Mouse (Mus musculus) midbrain, postnatal 0 days (tissue): Measurements from ENCODE around the gene Dnah17. TPM values are rescaled to one million over a fixed set of nuclear protein-coding genes. Genes with fewer than 3 reads are reported as not detected.

ENCODE experiments used
- ATAC-seq: fragments of 200-750 bp; cut with Nextera tagmentation; 2 replicates; pipeline ENCODE4 v1.8.0; 2017; ENCODE audit warnings: moderate number of reproducible peaks, mild to moderate bottlenecking, moderate TSS enrichment, moderate library complexity; ENCODE audit not compliant: low FRiP score
- DNase-seq: peaks from one replicate; pipeline ENCODE4 v3.0.0-alpha.2; 2015; ENCODE audit warnings: low spot score
- H3K27ac ChIP-seq: fragments of 300-500 bp; sonication (generic); 2 replicates; pipeline ENCODE4 v1.5.1; 2014; ENCODE audit warnings: low read depth, mild to moderate bottlenecking, low read length, mixed read lengths
- H3K27me3 ChIP-seq: fragments of 300-500 bp; sonication (generic); 2 replicates; pipeline ENCODE4 v1.6.1; 2014; ENCODE audit warnings: low read length, control low read depth, mixed read lengths; ENCODE audit not compliant: insufficient read depth
- H3K36me3 ChIP-seq: fragments of 300-500 bp; sonication (generic); 2 replicates; pipeline ENCODE4 v1.6.1; 2014; ENCODE audit warnings: low read length, control low read depth, mixed read lengths; ENCODE audit not compliant: insufficient read depth
- H3K4me1 ChIP-seq: fragments of 300-500 bp; sonication (generic); 2 replicates; pipeline ENCODE4 v1.6.1; 2014; ENCODE audit warnings: mild to moderate bottlenecking, control low read depth, antibody characterized with exemption, low read length, mixed read lengths; ENCODE audit not compliant: insufficient read depth
- H3K4me2 ChIP-seq: fragments of 300-500 bp; sonication (generic); 2 replicates; pipeline ENCODE4 v1.6.1; 2014; ENCODE audit warnings: low read depth, mild to moderate bottlenecking, low read length, mixed read lengths; ENCODE audit not compliant: poor library complexity, severe bottlenecking
- H3K4me3 ChIP-seq: fragments of 300-500 bp; sonication (generic); 2 replicates; pipeline ENCODE4 v1.5.1; 2014; ENCODE audit warnings: low read depth, mild to moderate bottlenecking, low read length, moderate library complexity
- H3K9ac ChIP-seq: fragments of 300-500 bp; sonication (generic); replicated peaks from 2 replicates; pipeline ENCODE4 v1.6.1; 2014; ENCODE audit warnings: mild to moderate bottlenecking, low read length, moderate library complexity, mixed read lengths; ENCODE audit not compliant: poor library complexity, severe bottlenecking
- H3K9me3 ChIP-seq: fragments of 300-500 bp; sonication (generic); 2 replicates; pipeline ENCODE4 v1.6.1; 2016; ENCODE audit warnings: low read length, control low read depth
- CTCF ChIP-seq: IDR thresholded peaks from 2 replicates; pipeline ENCODE4 v1.5.1; 2016; ENCODE audit warnings: antibody characterized with exemption, mild to moderate bottlenecking
- WGBS: fragments of 180-500 bp; shearing (Covaris S2); extraction: QIAGEN DNeasy Blood & Tissue Kit; methylation state at CpG from one replicate; pipeline ENCODE4 v1.1.7; 2014; 5-methylcytosine and 5-hydroxymethylcytosine counted together
- polyA plus RNA-seq: library from polyadenylated mRNA; unstranded; fragments of >200 nt; fragmentation: Nextera tagmentation; extraction: Ambion mirVana; gene quantifications from 2 replicates; pipeline ENCODE4 v1.2.1, GENCODE M21; 2015
- total RNA-seq: library from RNA; depleted of rRNA; stranded (reverse); fragments of >200 nt; gene quantifications from 2 replicates; pipeline ENCODE4 v1.2.3, GENCODE M21; 2014

Gene Dnah17
- total and polyA plus RNA-seq, 2 experiments from 2014 or later: 0.05 to 0.20 TPM

- ATAC-seq (no peak), DNase-seq (no peak)
- 66% methylated on average over 2 of the region's 2 CpGs for WGBS
Measured at GRCm38 (mm10) chr11:118013339-118013738, 117.1 kb downstream of the Dnah17 start.

GRCm38 (mm10) chr11:118012595-118012994, 117.8 kb downstream of the Dnah17 start:
- H3K4me1 ChIP-seq: no peaks in the 10 kb centered on the region
- no peak overlapping the region for H3K4me2 ChIP-seq
- no peak for DNase-seq
- no peak for TF ChIP-seq CTCF
- H3K27ac ChIP-seq: no peak overlapping the region
- H3K9me3 ChIP-seq: no peaks in the 10 kb centered on the region
- 90% methylated on average over 1 of the region's 1 CpGs for WGBS
- no peak for ATAC-seq
- H3K27me3 ChIP-seq: no peaks in the 10 kb centered on the region
- peaks cover 16% of the 10 kb centered on the region for H3K36me3 ChIP-seq
- no peak overlapping the region for H3K9ac ChIP-seq
- no peak overlapping the region for H3K4me3 ChIP-seq

More at GRCm38 (mm10) chr11:118013339-118013738, 117.1 kb downstream of the Dnah17 start:
- H3K9me3 ChIP-seq: no peaks in the 10 kb centered on the region
- H3K36me3 ChIP-seq: peaks cover 18% of the 10 kb centered on the region
- no peak overlapping the region for H3K27ac ChIP-seq
- no peak overlapping the region for H3K4me2 ChIP-seq
- H3K4me3 ChIP-seq: no peak overlapping the region
- no peaks in the 10 kb centered on the region for H3K4me1 ChIP-seq
- TF ChIP-seq CTCF: no peak
- 0 out of 2 replicates have a peak overlapping the region, but pooled peaks have one; percentile 8 for H3K9ac ChIP-seq
- H3K27me3 ChIP-seq: no peaks in the 10 kb centered on the region

GRCm38 (mm10) chr11:118009865-118010571, 120.4 kb downstream of the Dnah17 start:
- no peaks in the 10 kb centered on the region for H3K9me3 ChIP-seq
- no peaks in the 10 kb centered on the region for H3K27me3 ChIP-seq
- peaks cover 23% of the 10 kb centered on the region for H3K36me3 ChIP-seq
- no peak for ATAC-seq
- no peak for TF ChIP-seq CTCF
- DNase-seq: peak; percentile 57
- H3K4me2 ChIP-seq: no peak overlapping the region
- WGBS: 40% methylated on average over 4 of the region's 4 CpGs
- H3K9ac ChIP-seq: 0 out of 2 replicates have a peak overlapping the region, but pooled peaks have one; percentile 13
- H3K4me3 ChIP-seq: no peak overlapping the region
- H3K4me1 ChIP-seq: no peaks in the 10 kb centered on the region
- H3K27ac ChIP-seq: no peak overlapping the region

GRCm38 (mm10) chr11:118008843-118009242, 121.6 kb downstream of the Dnah17 start:
- Histone ChIP-seq H3K27me3 (no peaks in the 10 kb centered on the region), H3K4me1 (no peaks in the 10 kb centered on the region), H3K36me3 (peaks cover 33% of the 10 kb centered on the region), H3K9ac (no peak overlapping the region), H3K9me3 (no peaks in the 10 kb centered on the region), H3K4me2 (no peak overlapping the region), H3K27ac (no peak overlapping the region), H3K4me3 (no peak overlapping the region)
- DNase-seq: no peak
- TF ChIP-seq CTCF: no peak
- 77% methylated on average over 8 of the region's 8 CpGs for WGBS
- ATAC-seq: no peak

GRCm38 (mm10) chr11:118008144-118008805, 122.2 kb downstream of the Dnah17 start:
- H3K4me1 ChIP-seq: no peaks in the 10 kb centered on the region
- H3K9ac ChIP-seq: no peak overlapping the region
- DNase-seq (no peak), ATAC-seq (no peak)
- no peak overlapping the region for H3K4me2 ChIP-seq
- TF ChIP-seq CTCF: no peak
- H3K27ac ChIP-seq: no peak overlapping the region
- H3K27me3 ChIP-seq: no peaks in the 10 kb centered on the region
- WGBS: 49% methylated on average over 5 of the region's 5 CpGs
- no peak overlapping the region for H3K4me3 ChIP-seq
- H3K9me3 ChIP-seq: no peaks in the 10 kb centered on the region
- H3K36me3 ChIP-seq: peaks cover 33% of the 10 kb centered on the region
